Mouse (Mus musculus): ENCODE measurements around the gene Twsg1. TPM values are rescaled to one million over a fixed set of nuclear protein-coding genes. Genes with fewer than 3 reads are reported as not detected.
A peak's percentile ranks its signal among the peaks of the same experiment; 100 is the strongest.

Gene Twsg1
- polyA plus RNA-seq, 1 experiment from 2014 or later, result 107 TPM

GRCm38 (mm10) chr17:65902281-65902680 lies 48.7 kb downstream of the Twsg1 start:
- Histone ChIP-seq H3K4me1 (replicated peaks; ENCODE audit: control insufficient read depth, insufficient read depth, low read length) (no peaks in the 10 kb centered on the region), H3K9ac (ENCODE audit: low read length) (no peak overlapping the region), H3K27ac (ENCODE audit: low read depth, low read length) (no peak overlapping the region), H3K9me3 (ENCODE audit: control insufficient read depth, low read length) (no peaks in the 10 kb centered on the region), H3K36me3 (ENCODE audit: control insufficient read depth, insufficient read depth, low read length) (no peaks in the 10 kb centered on the region; the same call in 1 of the 2 replicates), H3K27me3 (ENCODE audit: control insufficient read depth, insufficient read depth, low read length) (no peaks in the 10 kb centered on the region), H3K4me3 (ENCODE audit: low read depth, low read length) (no peak overlapping the region), H3K4me2 (ENCODE audit: low read depth, low read length, severe bottlenecking) (no peak overlapping the region)
- no peak for ATAC-seq (replicated peaks; ENCODE audit: low FRiP score)
- 93% methylated on average over 6 of the region's 6 CpGs for WGBS
- no peak for DNase-seq (ENCODE audit: low spot score)

GRCm38 (mm10) chr17:65896016-65896415 lies 55.0 kb downstream of the Twsg1 start:
- Histone ChIP-seq H3K9me3 (ENCODE audit: control insufficient read depth, low read length) (no peaks in the 10 kb centered on the region), H3K36me3 (ENCODE audit: control insufficient read depth, insufficient read depth, low read length) (no peaks in the 10 kb centered on the region), H3K4me3 (ENCODE audit: low read depth, low read length) (no peak overlapping the region), H3K27ac (ENCODE audit: low read depth, low read length) (no peak overlapping the region), H3K4me2 (ENCODE audit: low read depth, low read length, severe bottlenecking) (no peak overlapping the region), H3K4me1 (replicated peaks; ENCODE audit: control insufficient read depth, insufficient read depth, low read length) (no peaks in the 10 kb centered on the region), H3K9ac (ENCODE audit: low read length) (no peak overlapping the region), H3K27me3 (ENCODE audit: control insufficient read depth, insufficient read depth, low read length) (no peaks in the 10 kb centered on the region)
- DNase-seq (ENCODE audit: low spot score), result no peak
- WGBS, result 79% methylated on average over 3 of the region's 3 CpGs
- ATAC-seq (replicated peaks; ENCODE audit: low FRiP score), result no peak

GRCm38 (mm10) chr17:65889476-65889875 lies 61.5 kb downstream of the Twsg1 start:
- Histone ChIP-seq H3K4me2 (ENCODE audit: low read depth, low read length, severe bottlenecking) (no peak overlapping the region), H3K4me1 (replicated peaks; ENCODE audit: control insufficient read depth, insufficient read depth, low read length) (no peaks in the 10 kb centered on the region), H3K27ac (ENCODE audit: low read depth, low read length) (no peak overlapping the region), H3K27me3 (ENCODE audit: control insufficient read depth, insufficient read depth, low read length) (no peaks in the 10 kb centered on the region), H3K36me3 (ENCODE audit: control insufficient read depth, insufficient read depth, low read length) (no peaks in the 10 kb centered on the region), H3K9me3 (ENCODE audit: control insufficient read depth, low read length) (no peaks in the 10 kb centered on the region), H3K4me3 (ENCODE audit: low read depth, low read length) (no peak overlapping the region), H3K9ac (ENCODE audit: low read length) (no peak overlapping the region)
- 81% methylated on average over 5 of the region's 5 CpGs for WGBS
- DNase-seq (ENCODE audit: low spot score), result no peak
- ATAC-seq (replicated peaks; ENCODE audit: low FRiP score), result no peak

- Histone ChIP-seq H3K9me3 (ENCODE audit: control insufficient read depth, low read length) (no peaks in the 10 kb centered on the region), H3K27ac (ENCODE audit: low read depth, low read length) (no peak overlapping the region), H3K9ac (ENCODE audit: low read length) (no peak overlapping the region), H3K4me3 (ENCODE audit: low read depth, low read length) (no peak overlapping the region), H3K36me3 (ENCODE audit: control insufficient read depth, insufficient read depth, low read length) (no peaks in the 10 kb centered on the region), H3K4me1 (replicated peaks; ENCODE audit: control insufficient read depth, insufficient read depth, low read length) (peaks cover 2% of the 10 kb centered on the region; the same call in 1 of the 2 replicates), H3K4me2 (ENCODE audit: low read depth, low read length, severe bottlenecking) (peak overlapping the region; percentile 59), H3K27me3 (ENCODE audit: control insufficient read depth, insufficient read depth, low read length) (no peaks in the 10 kb centered on the region)
- DNase-seq (ENCODE audit: low spot score) (no peak), ATAC-seq (replicated peaks; ENCODE audit: low FRiP score) (no peak)
- 84% methylated on average over 9 of the region's 9 CpGs for WGBS
Observed at GRCm38 (mm10) chr17:65886571-65886970, 64.5 kb downstream of the Twsg1 start.

- H3K9ac ChIP-seq (ENCODE audit: low read length), result peak within 1 kb of the TSS; percentile 83
- H3K27ac ChIP-seq (ENCODE audit: low read depth, low read length), result peak within 1 kb of the TSS; percentile 91
- no peaks in the 10 kb centered on the region for H3K9me3 ChIP-seq (ENCODE audit: control insufficient read depth, low read length)
- H3K27me3 ChIP-seq (ENCODE audit: control insufficient read depth, insufficient read depth, low read length), result no peaks in the 10 kb centered on the region
- H3K4me1 ChIP-seq (replicated peaks; ENCODE audit: control insufficient read depth, insufficient read depth, low read length), result peaks cover 2% of the 10 kb centered on the region; the same call in 1 of the 2 replicates
- H3K4me2 ChIP-seq (ENCODE audit: low read depth, low read length, severe bottlenecking), result peak within 1 kb of the TSS; percentile 99
- no peaks in the 10 kb centered on the region for H3K36me3 ChIP-seq (ENCODE audit: control insufficient read depth, insufficient read depth, low read length)
- DNase-seq (ENCODE audit: low spot score) (no peak), ATAC-seq (replicated peaks; ENCODE audit: low FRiP score) (no peak)
- 12% methylated on average over 14 of the region's 14 CpGs for WGBS
- peak within 1 kb of the TSS; percentile 92 for H3K4me3 ChIP-seq (ENCODE audit: low read depth, low read length)
Observed at GRCm38 (mm10) chr17:65885697-65886529, 65.1 kb downstream of the Twsg1 start, which contains the start of gene Ralbp1. Ralbp1 (minus strand) TSS chr17:65885798.

- H3K4me3 ChIP-seq (ENCODE audit: low read depth, low read length), result peak overlapping the region; percentile 92
- H3K4me1 ChIP-seq (replicated peaks; ENCODE audit: control insufficient read depth, insufficient read depth, low read length), result peaks cover 2% of the 10 kb centered on the region; the same call in 1 of the 2 replicates
- H3K27me3 ChIP-seq (ENCODE audit: control insufficient read depth, insufficient read depth, low read length), result no peaks in the 10 kb centered on the region
- peak overlapping the region; percentile 91 for H3K27ac ChIP-seq (ENCODE audit: low read depth, low read length)
- no peak for ATAC-seq (replicated peaks; ENCODE audit: low FRiP score)
- DNase-seq (ENCODE audit: low spot score), result no peak
- H3K36me3 ChIP-seq (ENCODE audit: control insufficient read depth, insufficient read depth, low read length), result no peaks in the 10 kb centered on the region
- peak overlapping the region; percentile 59 for H3K4me2 ChIP-seq (ENCODE audit: low read depth, low read length, severe bottlenecking)
- 0% methylated on average over 11 of the region's 11 CpGs for WGBS
- no peaks in the 10 kb centered on the region for H3K9me3 ChIP-seq (ENCODE audit: control insufficient read depth, low read length)
- peak overlapping the region; percentile 77 for H3K9ac ChIP-seq (ENCODE audit: low read length)
Observed at GRCm38 (mm10) chr17:65885398-65885696, 65.7 kb downstream of the Twsg1 start.

GRCm38 (mm10) chr17:65884691-65885397 lies 66.2 kb downstream of the Twsg1 start:
- ATAC-seq (replicated peaks; ENCODE audit: low FRiP score) (peak; percentile 99), DNase-seq (ENCODE audit: low spot score) (peak; percentile 100)
- Histone ChIP-seq H3K9me3 (ENCODE audit: control insufficient read depth, low read length) (no peaks in the 10 kb centered on the region), H3K9ac (ENCODE audit: low read length) (peak overlapping the region; percentile 83), H3K4me3 (ENCODE audit: low read depth, low read length) (peak overlapping the region; percentile 92), H3K27me3 (ENCODE audit: control insufficient read depth, insufficient read depth, low read length) (no peaks in the 10 kb centered on the region), H3K36me3 (ENCODE audit: control insufficient read depth, insufficient read depth, low read length) (no peaks in the 10 kb centered on the region), H3K27ac (ENCODE audit: low read depth, low read length) (peak overlapping the region; percentile 91), H3K4me1 (replicated peaks; ENCODE audit: control insufficient read depth, insufficient read depth, low read length) (peaks cover 2% of the 10 kb centered on the region; the same call in 1 of the 2 replicates), H3K4me2 (ENCODE audit: low read depth, low read length, severe bottlenecking) (peak overlapping the region; percentile 99)
- under 1% methylated on average over 49 of the region's 67 CpGs for WGBS

- ATAC-seq (replicated peaks; ENCODE audit: low FRiP score) (peak; percentile 39; the same call in 1 of the 2 replicates), DNase-seq (ENCODE audit: low spot score) (no peak)
- H3K9ac ChIP-seq (ENCODE audit: low read length), result peak overlapping the region; percentile 83
- peak overlapping the region; percentile 92 for H3K4me3 ChIP-seq (ENCODE audit: low read depth, low read length)
- WGBS, result under 1% methylated on average over 56 of the region's 56 CpGs
- peaks cover 2% of the 10 kb centered on the region; the same call in 1 of the 2 replicates for H3K4me1 ChIP-seq (replicated peaks; ENCODE audit: control insufficient read depth, insufficient read depth, low read length)
- peak overlapping the region; percentile 99 for H3K4me2 ChIP-seq (ENCODE audit: low read depth, low read length, severe bottlenecking)
- no peaks in the 10 kb centered on the region for H3K36me3 ChIP-seq (ENCODE audit: control insufficient read depth, insufficient read depth, low read length)
- H3K27ac ChIP-seq (ENCODE audit: low read depth, low read length), result peak overlapping the region; percentile 72; the same call in 1 of the 2 replicates
- no peaks in the 10 kb centered on the region for H3K9me3 ChIP-seq (ENCODE audit: control insufficient read depth, low read length)
- no peaks in the 10 kb centered on the region for H3K27me3 ChIP-seq (ENCODE audit: control insufficient read depth, insufficient read depth, low read length)
Observed at GRCm38 (mm10) chr17:65884061-65884669, 66.9 kb downstream of the Twsg1 start.
